Mouse (Mus musculus): ENCODE results near the gene Gm21616.
"Not testable (repeated sequence)": the region's sequence is repeated elsewhere in the genome, so short reads cannot be mapped to it uniquely, and the experiment has no call there.

Gm21616 gene

DNA sequence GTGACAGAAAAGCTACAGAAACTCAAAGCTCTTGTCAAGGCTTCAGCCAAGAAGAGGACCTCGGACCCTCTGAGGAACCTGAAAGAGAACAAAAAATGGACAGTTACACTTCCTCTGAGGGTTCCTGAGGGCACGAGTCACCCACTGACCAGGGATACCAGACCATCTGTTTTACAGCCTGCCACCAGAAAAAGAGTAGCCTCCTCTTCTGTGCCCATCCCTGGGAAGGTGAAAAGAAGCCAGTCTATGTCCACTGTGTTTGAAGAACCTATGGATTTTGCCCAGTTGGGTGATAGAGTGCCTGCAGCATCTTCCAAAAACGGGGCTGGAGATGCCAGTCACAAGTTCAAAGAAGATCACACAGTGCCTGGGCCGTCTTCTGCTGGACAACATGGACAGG, at the start of gene Gm21616:
TSS of gene Gm21616 (plus strand) at position 301 of the 400 bp plus-strand sequence.
- not testable (repeated sequence) for DNase-seq

Measured in kidney, postnatal 25 days (tissue).